Mouse (Mus musculus) MEL (cell line): ENCODE results near the gene Rps15.

Experiments
- MAX ChIP-seq: IDR thresholded peaks from 2 replicates; pipeline ENCODE4 v1.6.1; 2011; ENCODE audit warnings: low read length, improper control_type of control experiment
- MXI1 ChIP-seq: IDR thresholded peaks from 2 replicates; pipeline ENCODE4 v1.6.1; 2011; ENCODE audit warnings: mild to moderate bottlenecking, low read depth, low read length, improper control_type of control experiment
- NELFE ChIP-seq: IDR thresholded peaks from 2 replicates; pipeline ENCODE4 v1.6.1; 2011; ENCODE audit warnings: low read depth, low read length, improper control_type of control experiment
- POLR2A ChIP-seq, 2 experiments: IDR thresholded peaks; 2 replicates each; pipeline ENCODE4 v1.6.1; 2011 to 2012; ENCODE audit warnings: low read length in 2 of 2, mild to moderate bottlenecking in 2 of 2, control low read depth in 1 of 2, improper control_type of control experiment in 1 of 2, low read depth in 1 of 2, moderate library complexity in 1 of 2; ENCODE audit not compliant: control insufficient read depth in 1 of 2, insufficient read depth in 1 of 2, poor library complexity in 1 of 2

DNA sequence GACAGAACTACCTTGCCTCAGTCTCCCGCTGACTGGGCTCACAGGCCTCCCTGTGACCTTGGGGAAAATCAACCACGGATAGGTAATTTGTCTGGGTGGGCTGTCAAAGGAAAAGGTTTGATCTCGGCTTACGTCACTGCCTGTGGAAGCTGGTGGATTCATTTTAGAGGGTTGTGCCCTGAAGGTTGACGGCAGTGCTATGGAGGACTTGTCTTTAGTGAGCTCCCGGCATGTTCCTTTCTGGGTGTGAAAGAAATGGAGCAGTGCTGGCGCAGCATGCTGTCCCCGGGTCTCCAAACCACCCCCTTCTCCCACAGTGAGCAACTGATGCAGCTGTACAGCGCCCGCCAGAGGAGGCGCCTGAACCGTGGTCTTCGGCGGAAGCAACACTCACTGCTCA lies 1.1 kb downstream of the Rps15 start:
- TF ChIP-seq POLR2A (IDR thresholded peaks at IDR 0.05; ENCODE audit: control insufficient read depth in 1 of 2, insufficient read depth in 1 of 2, low read depth in 1 of 2, low read length in 2 of 2, poor library complexity in 1 of 2) (peak; percentile 1 to 23; a peak in 1 of 4 replicates), MAX (no peak), NELFE (no peak), MXI1 (0 out of 2 replicates have a peak, but pooled peaks have one; percentile 25)
